Mouse (Mus musculus) limb, embryonic 13.5 days (tissue): ENCODE data around the gene Ang. TPM values are rescaled to one million over a fixed set of nuclear protein-coding genes. Genes with fewer than 3 reads are reported as not detected.
A peak's percentile ranks its signal among the peaks of the same experiment; 100 is the strongest.
"Not testable (repeated sequence)": the region's sequence is repeated elsewhere in the genome, so short reads cannot be mapped to it uniquely, and the experiment has no call there.

ENCODE experiments used
- ATAC-seq: fragments of 200-750 bp; cut with Nextera tagmentation; 2 replicates; pipeline ENCODE4 v1.8.0; 2017; ENCODE audit warnings: low read depth, moderate number of reproducible peaks, moderate TSS enrichment; ENCODE audit not compliant: low FRiP score
- H3K27ac ChIP-seq: fragments of 300-500 bp; sonication (generic); 2 replicates; pipeline ENCODE4 v1.5.1; 2015; ENCODE audit warnings: inconsistent platforms, mild to moderate bottlenecking, moderate library complexity
- H3K27me3 ChIP-seq: fragments of 300-500 bp; sonication (generic); 2 replicates; pipeline ENCODE4 v1.6.1; 2015; ENCODE audit warnings: mild to moderate bottlenecking, inconsistent platforms
- H3K36me3 ChIP-seq: fragments of 300-500 bp; sonication (generic); 2 replicates; pipeline ENCODE4 v1.6.1; 2015; ENCODE audit warnings: inconsistent platforms, mild to moderate bottlenecking, moderate library complexity
- H3K4me1 ChIP-seq: fragments of 300-500 bp; sonication (generic); 2 replicates; pipeline ENCODE4 v1.6.1; 2015; ENCODE audit warnings: inconsistent platforms
- H3K4me2 ChIP-seq: fragments of 300-500 bp; sonication (generic); replicated peaks from 2 replicates; pipeline ENCODE4 v1.6.1; 2015; ENCODE audit warnings: inconsistent platforms, mild to moderate bottlenecking, moderate library complexity
- H3K4me3 ChIP-seq: fragments of 300-500 bp; sonication (generic); 2 replicates; pipeline ENCODE4 v1.5.1; 2015; ENCODE audit warnings: moderate library complexity, mild to moderate bottlenecking, inconsistent platforms
- H3K9ac ChIP-seq: fragments of 300-500 bp; sonication (generic); 2 replicates; pipeline ENCODE4 v1.6.1; 2015; ENCODE audit warnings: mild to moderate bottlenecking, inconsistent platforms
- H3K9me3 ChIP-seq: fragments of 300-500 bp; sonication (generic); 2 replicates; pipeline ENCODE4 v1.6.1; 2016; ENCODE audit warnings: inconsistent platforms
- WGBS: fragments of 180-500 bp; shearing (Covaris S2); methylation state at CpG from one replicate; pipeline ENCODE4 v1.1.7; 2015; 5-methylcytosine and 5-hydroxymethylcytosine counted together
- polyA plus RNA-seq: library from polyadenylated mRNA; unstranded; fragments of >200 nt; fragmentation: Nextera tagmentation; extraction: Ambion mirVana; gene quantifications from 2 replicates; pipeline ENCODE4 v1.2.1, GENCODE M21; 2015

Gene Ang
- polyA plus RNA-seq, 1 experiment from 2014 or later = 7.6 TPM

GRCm38 (mm10) chr14:51090077-51090781, 721 bp upstream of the Ang start:
- H3K27me3 ChIP-seq = no peaks in the 10 kb centered on the region
- H3K9me3 ChIP-seq = no peaks in the 10 kb centered on the region
- peak overlapping the region; percentile 92 for H3K27ac ChIP-seq
- peaks cover 13% of the 10 kb centered on the region; the same call in 1 of the 2 replicates for H3K4me1 ChIP-seq
- no peaks in the 10 kb centered on the region for H3K36me3 ChIP-seq
- peak overlapping the region; percentile 70 for H3K9ac ChIP-seq
- H3K4me3 ChIP-seq = peak overlapping the region; percentile 70
- peak; percentile 55; the same call in 1 of the 2 replicates for ATAC-seq
- under 1% methylated on average over 27 of the region's 27 CpGs for WGBS
- H3K4me2 ChIP-seq = peak overlapping the region; percentile 74

- peak overlapping the region; percentile 74 for H3K4me2 ChIP-seq
- H3K27me3 ChIP-seq = no peaks in the 10 kb centered on the region
- H3K36me3 ChIP-seq = no peaks in the 10 kb centered on the region
- H3K27ac ChIP-seq = no peak overlapping the region
- H3K9me3 ChIP-seq = no peaks in the 10 kb centered on the region
- no peak for ATAC-seq
- H3K4me1 ChIP-seq = peaks cover 13% of the 10 kb centered on the region; the same call in 1 of the 2 replicates
- H3K9ac ChIP-seq = no peak overlapping the region
- 57% methylated on average over 8 of the region's 8 CpGs for WGBS
- H3K4me3 ChIP-seq = peak overlapping the region; percentile 70
These were observed 1.2 kb downstream of the Ang start for GRCm38 (mm10) chr14:51092073-51092620.

DNA sequence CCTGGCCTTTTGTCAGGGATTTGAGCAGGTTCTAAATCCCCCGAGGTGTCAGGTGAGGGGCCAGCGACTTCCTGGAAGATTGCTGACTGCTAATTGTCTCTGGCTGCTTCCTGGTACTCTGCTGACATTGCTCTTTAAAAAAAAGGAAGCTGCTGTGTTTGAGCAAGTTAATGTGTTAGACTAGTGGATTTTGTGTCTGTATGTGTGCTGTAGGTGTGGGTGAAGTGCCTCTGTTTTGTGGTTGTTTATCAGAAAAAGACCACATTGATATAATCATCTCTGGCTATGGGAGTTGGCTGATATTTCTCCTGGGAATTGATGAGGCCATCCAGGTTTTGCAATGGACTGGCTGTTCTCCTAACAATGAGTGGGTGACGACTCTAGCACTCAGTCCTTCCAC, 2.5 kb downstream of the Ang start:
- Histone ChIP-seq H3K27me3 (no peaks in the 10 kb centered on the region), H3K4me1 (peaks cover 8% of the 10 kb centered on the region; the same call in 1 of the 2 replicates), H3K9me3 (no peaks in the 10 kb centered on the region), H3K4me2 (no peak overlapping the region), H3K9ac (no peak overlapping the region), H3K27ac (no peak overlapping the region), H3K4me3 (no peak overlapping the region), H3K36me3 (no peaks in the 10 kb centered on the region)
- ATAC-seq = no peak
- WGBS = 24% methylated on average over 3 of the region's 3 CpGs

- H3K9ac ChIP-seq = no peak overlapping the region
- H3K36me3 ChIP-seq = no peaks in the 10 kb centered on the region
- H3K4me1 ChIP-seq = peaks cover 8% of the 10 kb centered on the region; the same call in 1 of the 2 replicates
- no peak overlapping the region for H3K4me3 ChIP-seq
- H3K9me3 ChIP-seq = no peaks in the 10 kb centered on the region
- ATAC-seq = no peak
- H3K4me2 ChIP-seq = no peak overlapping the region
- H3K27me3 ChIP-seq = no peaks in the 10 kb centered on the region
- 78% methylated on average over 5 of the region's 5 CpGs for WGBS
- no peak overlapping the region for H3K27ac ChIP-seq
These were observed 3.3 kb downstream of the Ang start for GRCm38 (mm10) chr14:51094096-51094875.

GRCm38 (mm10) chr14:51094921-51095320, 4.0 kb downstream of the Ang start:
- Histone ChIP-seq H3K27me3 (no peaks in the 10 kb centered on the region), H3K36me3 (no peaks in the 10 kb centered on the region), H3K9me3 (no peaks in the 10 kb centered on the region), H3K9ac (no peak overlapping the region), H3K4me2 (no peak overlapping the region), H3K4me3 (no peak overlapping the region), H3K4me1 (peaks cover 8% of the 10 kb centered on the region; the same call in 1 of the 2 replicates), H3K27ac (no peak overlapping the region)
- ATAC-seq = no peak
- WGBS = 70% methylated on average over 9 of the region's 9 CpGs

DNA sequence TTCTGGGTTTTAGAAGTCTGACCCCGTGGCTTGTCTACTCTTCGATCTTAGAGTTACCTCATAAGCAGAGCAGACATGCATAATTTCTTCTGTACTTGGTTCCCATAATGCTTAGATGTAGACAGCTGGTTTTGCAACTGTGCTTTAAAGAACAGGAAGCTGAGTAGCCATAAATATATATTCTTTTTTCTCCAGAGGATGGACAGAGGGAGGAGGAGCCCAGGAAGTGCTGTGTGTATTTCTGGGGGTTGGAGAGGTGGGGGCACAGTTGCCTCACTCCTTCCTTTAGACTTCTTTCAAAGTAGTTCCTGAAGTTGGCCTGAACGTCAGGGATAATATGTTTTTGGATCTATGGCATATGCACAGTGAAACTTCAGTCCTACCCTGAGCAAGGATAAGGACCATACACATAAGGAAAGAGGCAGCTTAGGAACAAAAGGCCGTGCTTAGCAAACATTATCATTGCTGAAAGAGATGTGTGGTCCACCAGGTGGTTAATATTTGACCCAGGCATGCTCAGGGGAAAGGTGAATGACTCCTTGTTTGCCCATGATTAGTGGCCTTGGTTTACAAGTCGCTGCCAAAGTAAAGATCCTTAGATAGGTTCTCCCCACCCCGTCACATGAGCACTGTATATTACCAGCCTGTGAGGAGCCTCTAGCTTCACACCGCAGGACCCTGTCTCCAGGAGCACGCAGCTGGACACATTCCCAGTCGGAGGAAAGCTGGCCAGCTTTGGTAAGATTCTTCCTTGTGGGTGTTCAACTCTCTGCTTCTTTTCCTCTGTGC, 5.0 kb downstream of the Ang start:
- Histone ChIP-seq H3K4me2 (no peak overlapping the region), H3K27ac (no peak overlapping the region), H3K9ac (no peak overlapping the region), H3K36me3 (no peaks in the 10 kb centered on the region), H3K4me1 (peaks cover 8% of the 10 kb centered on the region; the same call in 1 of the 2 replicates), H3K27me3 (no peaks in the 10 kb centered on the region), H3K4me3 (no peak overlapping the region), H3K9me3 (no peaks in the 10 kb centered on the region)
- no peak for ATAC-seq
- WGBS = 57% methylated on average over 9 of the region's 9 CpGs

DNA sequence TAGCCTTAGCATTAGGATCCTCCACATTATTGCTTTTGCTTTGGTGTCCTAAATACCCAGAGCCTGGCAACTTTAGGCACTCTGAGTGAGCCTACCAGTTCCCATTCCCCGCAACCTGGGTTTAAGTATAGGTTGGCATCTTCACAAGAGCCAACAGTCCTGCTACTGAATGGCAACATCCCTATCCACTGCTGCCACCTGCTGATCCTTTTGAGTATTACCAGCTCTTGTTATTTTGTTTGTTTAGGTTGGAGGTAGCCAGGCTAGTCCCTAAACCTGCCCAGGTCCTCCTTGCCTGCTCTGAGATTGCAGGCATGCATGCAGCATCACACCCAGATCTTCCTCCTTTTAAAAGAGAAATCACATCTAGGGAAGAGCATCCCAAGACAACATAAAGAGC, 7.3 kb downstream of the Ang start:
- not testable (repeated sequence) for H3K9me3 ChIP-seq, H3K9ac ChIP-seq, H3K4me2 ChIP-seq, H3K4me3 ChIP-seq, H3K36me3 ChIP-seq, H3K4me1 ChIP-seq, H3K27me3 ChIP-seq, H3K27ac ChIP-seq
- ATAC-seq = peak; percentile 24; the same call in 1 of the 2 replicates
- 9% methylated on average over 1 of the region's 1 CpGs for WGBS

DNA sequence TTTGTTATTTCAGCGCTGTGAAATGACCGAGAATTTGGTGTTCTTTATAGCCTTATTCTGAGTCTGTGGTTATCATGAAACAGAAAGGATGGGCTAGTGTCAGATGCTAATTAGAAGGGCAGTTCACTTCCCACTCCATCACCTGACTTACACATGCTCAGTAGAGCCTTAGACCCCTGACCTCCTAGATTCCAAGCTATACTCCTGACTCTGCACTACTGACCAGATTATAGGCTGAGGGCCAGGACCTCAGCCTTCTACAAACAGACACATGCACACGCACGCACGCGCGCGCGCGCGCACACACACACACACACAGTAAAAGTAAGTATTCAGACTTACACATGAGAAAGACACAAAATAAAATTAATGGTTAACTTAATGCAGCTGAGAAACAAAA, 8.0 kb downstream of the Ang start:
- H3K27me3 ChIP-seq = no peaks in the 10 kb centered on the region
- H3K27ac ChIP-seq = no peak overlapping the region
- ATAC-seq = no peak
- H3K36me3 ChIP-seq = no peaks in the 10 kb centered on the region
- 93% methylated on average over 11 of the region's 11 CpGs for WGBS
- no peak overlapping the region for H3K4me2 ChIP-seq
- H3K4me1 ChIP-seq = no peaks in the 10 kb centered on the region
- H3K4me3 ChIP-seq = no peak overlapping the region
- no peaks in the 10 kb centered on the region for H3K9me3 ChIP-seq
- no peak overlapping the region for H3K9ac ChIP-seq

- Histone ChIP-seq H3K4me3 (no peak overlapping the region), H3K27me3 (no peaks in the 10 kb centered on the region), H3K9me3 (no peaks in the 10 kb centered on the region), H3K4me2 (no peak overlapping the region), H3K4me1 (no peaks in the 10 kb centered on the region), H3K9ac (no peak overlapping the region), H3K27ac (no peak overlapping the region), H3K36me3 (0 out of 2 replicates have a peak, but pooled peaks cover 8% of the 10 kb centered on the region)
- 71% methylated on average over 9 of the region's 9 CpGs for WGBS
- ATAC-seq = no peak
These were observed 10.3 kb downstream of the Ang start for GRCm38 (mm10) chr14:51101284-51101683.

DNA sequence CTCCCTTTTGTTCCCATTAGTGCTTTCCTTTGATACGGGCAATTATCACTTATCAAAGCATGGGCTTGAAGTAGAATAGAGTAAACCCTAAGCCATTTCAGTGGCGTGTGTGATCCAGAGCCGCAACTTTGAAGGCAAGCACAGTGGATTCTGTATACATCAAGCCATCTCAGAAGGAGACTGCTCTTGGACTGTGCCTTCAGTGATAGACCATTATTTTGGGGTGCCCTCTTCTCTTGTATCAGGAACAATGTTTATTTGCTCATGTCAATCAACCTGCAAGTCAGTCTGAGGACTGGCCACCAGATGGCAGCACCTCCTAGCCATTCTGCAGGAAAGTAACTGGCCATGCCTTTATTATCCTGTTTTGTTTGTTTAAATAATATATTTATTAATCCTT, 12.3 kb downstream of the Ang start:
- H3K27me3 ChIP-seq = no peaks in the 10 kb centered on the region
- no peak for ATAC-seq
- WGBS = 63% methylated on average over 3 of the region's 3 CpGs
- H3K27ac ChIP-seq = no peak overlapping the region
- H3K36me3 ChIP-seq = 0 out of 2 replicates have a peak, but pooled peaks cover 8% of the 10 kb centered on the region
- H3K4me3 ChIP-seq = no peak overlapping the region
- H3K4me2 ChIP-seq = no peak overlapping the region
- H3K9me3 ChIP-seq = no peaks in the 10 kb centered on the region
- H3K9ac ChIP-seq = no peak overlapping the region
- H3K4me1 ChIP-seq = no peaks in the 10 kb centered on the region

DNA sequence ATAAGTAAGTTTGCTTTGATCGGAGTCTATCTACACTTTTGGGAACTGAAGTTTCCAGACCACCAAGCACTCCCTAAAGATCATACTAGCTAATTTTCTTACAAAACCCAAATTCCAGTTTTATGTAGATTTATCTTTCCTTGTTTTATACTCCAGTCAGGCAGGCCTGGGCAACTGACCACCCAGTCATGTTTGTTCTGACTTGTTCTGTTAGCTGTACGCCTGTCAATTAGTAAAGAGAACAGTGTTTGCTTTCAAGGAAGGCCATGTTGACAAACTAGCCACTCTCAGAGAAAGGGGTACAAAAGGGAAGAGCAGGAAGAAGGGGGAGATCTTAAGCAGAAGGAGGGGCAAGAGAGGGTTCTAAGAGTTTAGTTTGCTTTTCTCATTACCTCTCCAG, 13.4 kb downstream of the Ang start:
- Histone ChIP-seq H3K4me3 (no peak overlapping the region), H3K27me3 (no peaks in the 10 kb centered on the region), H3K27ac (no peak overlapping the region), H3K36me3 (0 out of 2 replicates have a peak, but pooled peaks cover 8% of the 10 kb centered on the region), H3K9me3 (no peaks in the 10 kb centered on the region), H3K9ac (no peak overlapping the region), H3K4me1 (no peaks in the 10 kb centered on the region), H3K4me2 (no peak overlapping the region)
- 87% methylated on average over 2 of the region's 2 CpGs for WGBS
- ATAC-seq = no peak
